Mouse (Mus musculus) lung, postnatal 4 days (tissue): ENCODE measurements around the gene Scarf1.
A peak's percentile ranks its signal among the peaks of the same experiment; 100 is the strongest.

Experiments
- DNase-seq, 2 experiments: peaks; one replicate each; pipeline ENCODE4 v3.0.0; 2021

The Scarf1 gene

GRCm38 (mm10) chr11:75512301-75513018 is 880 bp upstream of the Scarf1 start:
- no peak for DNase-seq

DNA sequence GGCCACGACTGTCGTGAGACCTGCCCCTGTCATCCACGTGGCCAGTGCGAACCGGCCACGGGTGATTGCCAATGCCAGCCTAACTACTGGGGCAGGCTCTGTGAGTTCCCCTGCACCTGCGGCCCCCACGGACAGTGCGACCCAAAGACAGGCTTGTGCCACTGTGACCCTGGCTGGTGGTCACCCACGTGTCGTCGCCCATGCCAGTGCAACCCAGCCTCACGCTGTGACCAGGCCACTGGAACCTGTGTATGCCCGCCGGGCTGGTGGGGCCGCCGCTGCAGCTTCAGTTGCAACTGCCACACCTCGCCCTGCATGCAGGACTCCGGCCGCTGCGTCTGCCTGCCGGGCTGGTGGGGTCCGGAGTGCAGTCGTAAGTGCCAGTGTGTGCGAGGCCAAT is 1.8 kb downstream of the Scarf1 start:
- DNase-seq: no peak

GRCm38 (mm10) chr11:75519834-75520633 is 6.7 kb downstream of the Scarf1 start:
- DNase-seq: no peak

GRCm38 (mm10) chr11:75521609-75522008 is 8.3 kb downstream of the Scarf1 start:
- DNase-seq: no peak

- DNase-seq: no peak
Observed at GRCm38 (mm10) chr11:75522793-75523192, 9.5 kb downstream of the Scarf1 start.

- DNase-seq: no peak
Observed at GRCm38 (mm10) chr11:75525531-75526125, 12.3 kb downstream of the Scarf1 start.

DNA sequence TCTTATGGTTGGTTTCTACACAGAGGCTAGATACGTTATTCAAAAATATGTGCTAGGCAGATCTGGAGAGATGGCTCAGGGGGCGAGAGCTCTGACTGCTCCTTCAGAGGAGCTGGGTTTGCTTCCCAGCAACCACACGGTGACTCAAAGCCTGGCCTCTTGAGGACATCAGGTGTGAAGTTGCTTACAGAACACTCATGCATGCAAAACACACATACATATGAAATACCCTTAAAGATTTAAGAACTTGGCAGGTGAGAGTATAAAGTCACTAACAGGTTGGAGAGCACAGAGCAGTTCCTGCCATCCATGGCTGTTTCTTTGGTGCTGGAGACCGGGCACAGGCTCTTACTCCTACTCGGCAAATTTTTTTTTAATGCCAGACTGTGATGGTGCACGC is 13.6 kb downstream of the Scarf1 start:
- DNase-seq: no peak

- no peak for DNase-seq
Observed at GRCm38 (mm10) chr11:75529771-75530170, 16.4 kb downstream of the Scarf1 start.

GRCm38 (mm10) chr11:75530325-75530724 is 17.0 kb downstream of the Scarf1 start:
- DNase-seq: peak; percentile 93 to 98

DNA sequence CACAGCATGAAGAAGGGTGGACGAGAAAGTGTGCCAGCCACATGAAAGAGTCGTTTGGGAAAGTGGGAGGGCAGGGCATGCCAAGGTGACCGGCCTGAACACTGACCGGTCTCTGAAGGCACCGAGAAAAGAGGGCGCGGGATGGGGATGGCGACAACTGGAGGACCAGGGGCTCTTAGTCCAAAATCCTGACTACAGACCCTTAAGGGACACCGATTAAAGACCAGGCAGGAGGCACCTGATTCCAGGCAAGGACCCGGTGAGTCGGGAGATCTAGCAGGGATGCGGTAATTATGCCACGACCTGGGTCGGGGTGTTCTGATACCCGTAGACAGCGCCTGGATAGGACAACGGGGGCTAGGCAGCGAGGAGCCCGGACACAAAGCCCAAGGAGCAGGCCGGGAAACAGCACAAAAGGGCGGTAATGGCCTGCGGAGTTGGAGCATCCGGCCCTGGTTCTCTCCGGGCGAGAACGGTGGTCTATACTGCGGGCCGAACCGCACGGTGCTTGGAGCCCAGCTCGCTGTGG is 17.6 kb downstream of the Scarf1 start:
- peak; percentile 44 to 46 for DNase-seq

GRCm38 (mm10) chr11:75531469-75532242 is 18.3 kb downstream of the Scarf1 start, which contains the start of gene Slc43a2:
Gene Slc43a2 (plus strand): TSS chr11:75531694.
- DNase-seq: peak; percentile 95 to 98

DNA sequence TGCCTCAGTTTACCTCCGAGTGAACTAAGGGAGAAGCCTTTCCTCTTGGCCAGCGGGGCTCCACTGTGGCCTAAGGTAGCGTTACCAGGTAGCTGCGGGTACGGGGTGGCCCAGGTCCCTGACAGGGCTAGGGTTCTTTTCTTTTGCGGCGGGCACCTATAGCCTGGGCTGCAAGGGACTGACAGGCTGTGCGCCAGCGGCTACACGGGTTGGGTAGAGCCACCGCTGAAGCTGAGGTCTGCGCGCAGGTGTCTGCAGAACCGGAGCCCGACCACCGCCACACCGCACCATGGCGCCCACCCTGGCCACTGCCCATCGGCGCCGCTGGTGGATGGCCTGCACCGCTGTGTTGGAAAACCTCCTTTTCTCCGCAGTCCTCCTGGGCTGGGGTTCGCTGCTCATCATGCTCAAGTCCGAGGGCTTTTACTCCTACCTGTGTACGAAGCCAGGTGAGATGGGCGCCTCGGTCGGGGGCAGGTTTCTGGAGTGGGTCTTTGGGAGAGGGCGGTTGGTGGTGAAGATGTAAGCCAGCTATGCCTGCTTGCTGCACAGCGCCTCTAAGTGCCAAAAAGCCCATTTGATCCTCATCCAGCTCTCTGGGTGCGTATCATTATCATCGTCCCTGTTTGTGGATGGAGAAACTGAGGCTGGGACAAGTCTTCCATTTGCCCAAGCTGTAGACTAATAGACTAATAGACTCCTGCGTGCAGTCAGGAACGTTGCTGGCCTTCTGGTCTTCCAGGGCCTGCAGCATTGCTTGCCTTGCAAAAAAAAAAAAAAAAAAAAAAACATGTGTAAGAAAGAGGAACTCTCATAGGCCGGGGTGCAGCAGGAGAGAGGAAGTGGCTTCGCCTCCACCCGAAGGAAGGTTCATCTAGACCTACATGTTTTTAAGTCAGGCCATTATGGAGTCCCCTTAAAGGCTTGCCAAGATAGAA is 19.3 kb downstream of the Scarf1 start:
- DNase-seq: peak; percentile 45 to 53

DNA sequence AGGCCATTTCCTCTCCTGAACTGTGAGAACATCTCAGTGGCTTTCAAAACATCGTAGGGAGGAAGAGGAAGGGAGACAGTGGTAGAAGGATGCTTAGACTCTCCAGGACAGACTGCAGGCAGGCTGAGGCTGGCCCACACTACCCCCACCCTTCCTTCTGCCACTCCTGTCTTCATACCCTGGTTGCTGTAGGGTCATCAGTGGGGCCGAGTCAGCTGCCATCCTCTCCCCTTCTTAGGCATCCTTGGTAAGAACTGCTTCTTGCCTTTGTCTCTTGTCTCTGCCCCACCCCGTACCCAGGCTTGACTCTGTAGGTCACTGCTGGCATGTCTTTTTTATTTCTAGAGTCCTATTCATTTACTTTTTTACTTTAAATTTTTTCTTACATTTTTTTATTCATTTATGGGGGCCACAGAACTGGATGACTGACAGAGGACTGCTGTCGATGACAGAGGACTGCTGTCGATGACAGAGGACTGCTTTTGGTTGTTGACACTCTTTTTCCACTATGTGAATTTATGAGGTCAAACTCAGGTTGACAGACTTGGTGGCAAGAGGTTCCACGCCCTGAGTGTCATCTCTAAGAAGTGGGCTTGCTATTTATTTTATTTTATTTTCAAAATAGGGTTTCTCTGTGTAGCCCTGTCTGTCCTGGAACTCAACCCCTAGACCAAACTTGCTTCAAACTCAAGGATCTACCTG is 20.1 kb downstream of the Scarf1 start:
- no peak for DNase-seq

- DNase-seq: no peak
Observed at GRCm38 (mm10) chr11:75534286-75535033, 21.1 kb downstream of the Scarf1 start.

GRCm38 (mm10) chr11:75535106-75535795 is 21.9 kb downstream of the Scarf1 start:
- no peak for DNase-seq

GRCm38 (mm10) chr11:75536255-75537024 is 23.1 kb downstream of the Scarf1 start:
- no peak for DNase-seq

- no peak for DNase-seq
Observed at GRCm38 (mm10) chr11:75537025-75537414, 23.7 kb downstream of the Scarf1 start.

DNA sequence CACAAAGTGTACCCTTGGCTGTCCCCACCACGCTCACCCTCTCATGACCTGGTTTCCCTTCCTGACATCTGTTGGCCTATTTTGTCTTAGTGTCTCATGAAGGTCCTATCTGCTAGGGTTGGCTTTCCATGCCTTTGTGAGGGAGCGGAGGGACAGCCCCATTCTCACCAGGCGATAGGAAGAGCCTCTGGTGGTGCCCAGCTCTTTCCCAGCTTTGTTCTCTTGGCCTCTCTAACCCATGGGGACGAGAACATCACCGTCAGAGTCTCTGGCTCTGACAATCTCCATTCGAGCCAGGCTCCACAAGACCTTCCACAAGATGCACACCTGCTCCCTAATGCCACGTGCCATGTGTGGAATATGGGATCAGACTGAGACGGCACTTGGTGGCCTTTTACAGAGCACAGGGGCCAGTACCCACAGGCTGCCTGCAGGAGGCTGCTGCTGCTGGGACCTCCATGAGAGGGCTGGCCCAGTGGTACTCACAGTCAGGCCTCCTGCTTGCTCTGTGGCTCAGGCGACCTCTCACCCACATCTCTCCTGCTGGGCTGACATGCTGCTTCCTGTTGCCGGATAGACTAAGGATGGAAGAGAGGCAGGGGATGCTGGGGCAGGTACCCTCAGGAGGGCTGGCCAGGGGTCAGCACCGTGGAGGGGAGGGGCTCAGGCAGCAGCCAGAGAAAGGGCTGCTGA is 24.3 kb downstream of the Scarf1 start:
- DNase-seq: peak; percentile 59 to 64
